Mouse (Mus musculus) hindbrain, postnatal 0 days (tissue): Measurements from ENCODE around the gene Serpinb1a. TPM values are rescaled to one million over a fixed set of nuclear protein-coding genes. Genes with fewer than 3 reads are reported as not detected.

Experiments used
- ATAC-seq: fragments of 200-750 bp; cut with Nextera tagmentation; 2 replicates; pipeline ENCODE4 v1.8.0; 2017; ENCODE audit warnings: mild to moderate bottlenecking, moderate TSS enrichment, moderate library complexity
- DNase-seq: peaks from one replicate; pipeline ENCODE4 v3.0.0-alpha.2; 2015; ENCODE audit warnings: low spot score
- H3K27ac ChIP-seq: fragments of 300-500 bp; sonication (generic); 2 replicates; pipeline ENCODE4 v1.5.1; 2014; ENCODE audit warnings: mild to moderate bottlenecking
- H3K27me3 ChIP-seq: fragments of 300-500 bp; sonication (generic); 2 replicates; pipeline ENCODE4 v1.6.1; 2014; ENCODE audit warnings: low read length, mixed read lengths; ENCODE audit not compliant: insufficient read depth
- H3K36me3 ChIP-seq: fragments of 300-500 bp; sonication (generic); 2 replicates; pipeline ENCODE4 v1.6.1; 2014; ENCODE audit warnings: low read length, mixed read lengths; ENCODE audit not compliant: insufficient read depth
- H3K4me1 ChIP-seq: fragments of 300-500 bp; sonication (generic); 2 replicates; pipeline ENCODE4 v1.6.1; 2014; ENCODE audit warnings: antibody characterized with exemption, low read length, mixed read lengths; ENCODE audit not compliant: insufficient read depth
- H3K4me2 ChIP-seq: fragments of 300-500 bp; sonication (generic); 2 replicates; pipeline ENCODE4 v1.6.1; 2014; ENCODE audit warnings: low read depth, mild to moderate bottlenecking, low read length, moderate library complexity, mixed read lengths
- H3K4me3 ChIP-seq: fragments of 300-500 bp; sonication (generic); 2 replicates; pipeline ENCODE4 v1.5.1; 2014; ENCODE audit warnings: low read length
- H3K9ac ChIP-seq: fragments of 300-500 bp; sonication (generic); replicated peaks from 2 replicates; pipeline ENCODE4 v1.6.1; 2014; ENCODE audit warnings: mild to moderate bottlenecking, low read length, moderate library complexity, mixed read lengths
- H3K9me3 ChIP-seq: fragments of 300-500 bp; sonication (generic); 2 replicates; pipeline ENCODE4 v1.6.1; 2016; ENCODE audit warnings: low read length, mixed read lengths
- CTCF ChIP-seq: IDR thresholded peaks from 2 replicates; pipeline ENCODE4 v1.5.1; 2016; ENCODE audit warnings: antibody characterized with exemption, control low read depth, low read depth
- WGBS: fragments of 180-500 bp; shearing (Covaris S2); extraction: QIAGEN DNeasy Blood & Tissue Kit; methylation state at CpG from one replicate; pipeline ENCODE4 v1.1.7; 2014; 5-methylcytosine and 5-hydroxymethylcytosine counted together
- polyA plus RNA-seq: library from polyadenylated mRNA; unstranded; fragments of >200 nt; fragmentation: Nextera tagmentation; extraction: Ambion mirVana; gene quantifications from 2 replicates; pipeline ENCODE4 v1.2.1, GENCODE M21; 2015
- total RNA-seq: library from RNA; depleted of rRNA; stranded (reverse); fragments of >200 nt; gene quantifications from 2 replicates; pipeline ENCODE4 v1.2.3, GENCODE M21; 2014

Gene Serpinb1a
- total and polyA plus RNA-seq, 2 experiments from 2014 or later: 0.94 to 4.4 TPM

DNA sequence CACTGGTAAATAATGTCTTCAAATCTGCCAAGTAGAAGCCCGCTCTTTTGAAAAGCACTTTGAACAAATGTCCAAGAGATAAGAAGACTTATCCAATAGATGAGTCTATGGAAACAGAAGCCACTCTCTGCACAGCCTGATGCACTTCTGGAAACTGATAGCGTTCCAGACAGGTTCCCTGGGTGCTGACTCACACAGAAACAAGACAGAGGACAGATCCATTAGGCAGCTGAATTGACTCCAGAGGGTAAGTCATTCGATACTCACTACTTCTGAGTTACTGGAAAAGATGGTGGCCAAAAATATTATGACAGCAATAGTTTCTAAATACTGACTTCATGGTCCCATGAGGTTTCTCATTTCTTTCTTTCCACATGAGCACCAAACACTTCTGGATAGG, 9.8 kb upstream of the Serpinb1a start:
- no peak for ATAC-seq
- H3K4me2 ChIP-seq: no peak overlapping the region
- no peak for TF ChIP-seq CTCF

DNA sequence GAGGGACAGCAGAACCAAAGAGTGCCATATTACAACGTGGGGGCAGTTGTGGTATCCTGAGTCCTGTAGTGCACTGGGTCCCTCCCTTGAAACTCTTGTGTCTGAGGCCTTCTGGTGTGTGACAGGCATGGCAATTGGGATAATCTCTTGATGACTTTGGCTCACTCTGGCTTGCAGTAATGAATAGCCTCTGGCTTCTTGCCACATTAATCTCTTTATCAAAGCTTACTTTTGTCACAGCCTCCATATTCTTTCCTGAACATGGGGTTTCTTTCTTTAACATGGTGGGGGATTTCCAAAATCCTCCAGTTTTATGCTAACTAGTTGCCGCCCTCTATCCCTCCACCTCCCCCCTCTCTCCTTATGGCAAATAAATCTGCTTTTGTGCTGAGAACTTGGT, 2.1 kb upstream of the Serpinb1a start:
- Histone ChIP-seq H3K4me2 (no peak overlapping the region), H3K9me3 (no peaks in the 10 kb centered on the region)
- WGBS: 38% methylated on average over 2 of the region's 2 CpGs

More for the DNA sequence above, 9.8 kb upstream of the Serpinb1a start:
- H3K9ac ChIP-seq: no peak overlapping the region
- H3K4me3 ChIP-seq: no peak overlapping the region
- H3K9me3 ChIP-seq: no peaks in the 10 kb centered on the region
- WGBS: 84% methylated on average over 3 of the region's 3 CpGs
- DNase-seq: no peak
- no peaks in the 10 kb centered on the region for H3K4me1 ChIP-seq
- no peak overlapping the region for H3K27ac ChIP-seq
- no peaks in the 10 kb centered on the region for H3K27me3 ChIP-seq
- H3K36me3 ChIP-seq: no peaks in the 10 kb centered on the region

DNA sequence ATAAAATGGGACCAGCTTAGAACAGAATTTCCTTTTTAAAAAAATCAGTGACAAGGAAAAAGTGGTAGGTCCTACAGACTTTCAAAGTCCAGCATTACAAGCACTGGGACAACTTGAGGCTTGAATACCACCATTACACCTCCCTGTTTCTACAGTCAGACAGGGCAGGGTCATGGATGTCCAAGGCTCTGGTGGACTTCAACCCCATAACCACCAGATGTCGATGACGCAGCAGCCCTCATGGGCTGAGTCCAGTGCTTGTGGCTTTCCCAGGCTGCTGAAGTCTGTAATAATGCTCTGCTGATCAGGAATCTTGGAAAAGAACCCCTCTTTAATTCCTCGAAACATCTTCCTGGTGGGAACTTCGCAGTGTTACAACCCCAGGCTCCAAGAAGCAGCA, 1.6 kb upstream of the Serpinb1a start:
- H3K36me3 ChIP-seq: no peaks in the 10 kb centered on the region
- H3K27me3 ChIP-seq: no peaks in the 10 kb centered on the region
- H3K27ac ChIP-seq: no peak overlapping the region
- no peak overlapping the region for H3K9ac ChIP-seq
- H3K4me3 ChIP-seq: no peak overlapping the region
- no peak for TF ChIP-seq CTCF
- H3K9me3 ChIP-seq: no peaks in the 10 kb centered on the region
- H3K4me2 ChIP-seq: no peak overlapping the region
- peak; percentile 24; the same call in 1 of the 2 replicates for ATAC-seq
- DNase-seq: no peak
- 75% methylated on average over 4 of the region's 4 CpGs for WGBS
- H3K4me1 ChIP-seq: no peaks in the 10 kb centered on the region

More for the DNA sequence above, 2.1 kb upstream of the Serpinb1a start:
- Histone ChIP-seq H3K36me3 (no peaks in the 10 kb centered on the region), H3K27me3 (no peaks in the 10 kb centered on the region), H3K9ac (no peak overlapping the region), H3K4me1 (no peaks in the 10 kb centered on the region), H3K4me3 (no peak overlapping the region), H3K27ac (no peak overlapping the region)
- TF ChIP-seq CTCF: no peak
- ATAC-seq: peak; percentile 81
- DNase-seq: peak; percentile 52

GRCm38 (mm10) chr13:32851967-32852366, 982 bp upstream of the Serpinb1a start:
- DNase-seq (peak; percentile 81), ATAC-seq (peak; percentile 83)
- Histone ChIP-seq H3K9ac (no peak overlapping the region), H3K4me3 (no peak overlapping the region), H3K27ac (no peak overlapping the region), H3K27me3 (no peaks in the 10 kb centered on the region), H3K36me3 (no peaks in the 10 kb centered on the region), H3K4me2 (no peak overlapping the region), H3K4me1 (no peaks in the 10 kb centered on the region), H3K9me3 (no peaks in the 10 kb centered on the region)
- WGBS: 10% methylated on average over 7 of the region's 7 CpGs
- peak; percentile 82 for TF ChIP-seq CTCF

- Histone ChIP-seq H3K4me2 (no peak overlapping the region), H3K9ac (no peak overlapping the region), H3K4me1 (no peaks in the 10 kb centered on the region), H3K36me3 (no peaks in the 10 kb centered on the region), H3K4me3 (no peak overlapping the region), H3K27me3 (no peaks in the 10 kb centered on the region), H3K27ac (no peak overlapping the region), H3K9me3 (no peaks in the 10 kb centered on the region)
- DNase-seq: no peak
- WGBS: 67% methylated on average over 1 of the region's 1 CpGs
- TF ChIP-seq CTCF: no peak
- ATAC-seq: no peak
Measured at GRCm38 (mm10) chr13:32850156-32850555, 829 bp downstream of the Serpinb1a start.

DNA sequence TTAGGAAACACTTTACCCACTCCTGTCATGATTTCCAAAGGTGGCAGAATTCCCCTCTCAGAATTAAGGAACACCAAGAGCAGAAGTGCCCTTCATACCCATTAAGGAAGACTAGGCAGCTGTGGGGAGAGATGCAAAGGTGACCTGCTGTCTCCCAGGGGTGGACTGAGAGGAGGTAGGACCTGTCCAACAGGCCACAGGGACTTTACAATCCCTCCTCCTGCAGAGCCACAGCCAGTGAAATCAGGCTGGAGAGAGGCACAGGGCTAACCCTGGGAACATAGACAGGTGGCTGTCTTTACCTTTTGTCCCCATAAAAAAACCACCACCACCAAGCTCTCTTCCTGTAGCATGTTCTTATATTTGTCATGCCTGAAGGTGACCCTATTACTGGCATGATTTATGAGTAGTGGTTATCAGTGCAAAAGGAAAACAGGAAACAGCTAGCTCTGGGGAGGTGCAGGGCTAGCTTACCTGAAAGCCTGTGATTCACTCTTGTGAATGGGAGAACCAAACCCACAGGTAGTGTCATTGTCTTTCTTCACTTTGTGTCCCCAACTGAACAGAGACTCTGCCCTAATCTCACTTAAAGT, 1.4 kb downstream of the Serpinb1a start:
- Histone ChIP-seq H3K36me3 (no peaks in the 10 kb centered on the region), H3K27ac (no peak overlapping the region), H3K9ac (no peak overlapping the region), H3K4me2 (no peak overlapping the region), H3K9me3 (no peaks in the 10 kb centered on the region), H3K4me3 (no peak overlapping the region), H3K4me1 (no peaks in the 10 kb centered on the region), H3K27me3 (no peaks in the 10 kb centered on the region)
- ATAC-seq (no peak), DNase-seq (no peak)
- no peak for TF ChIP-seq CTCF

DNA sequence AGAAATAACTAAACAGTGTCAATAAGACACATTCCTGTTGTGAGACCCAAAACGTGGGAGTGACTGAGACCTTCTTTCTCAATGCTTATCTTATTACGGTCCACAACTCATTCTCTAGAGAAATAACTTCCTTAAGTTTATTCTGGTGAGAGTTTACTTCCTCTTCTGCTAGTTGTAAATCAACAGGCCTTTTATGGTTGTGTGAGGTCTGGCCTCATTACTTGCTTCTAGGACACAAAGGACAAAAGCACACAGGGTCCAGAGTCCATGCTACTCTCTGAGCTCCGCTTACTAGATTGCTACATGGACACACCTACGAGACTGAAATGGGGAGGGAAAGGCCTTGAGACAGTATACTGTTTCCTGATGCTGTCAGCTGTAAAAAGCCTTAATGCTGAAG, 1.9 kb downstream of the Serpinb1a start:
- Histone ChIP-seq H3K36me3 (no peaks in the 10 kb centered on the region), H3K27me3 (no peaks in the 10 kb centered on the region), H3K4me1 (no peaks in the 10 kb centered on the region), H3K4me2 (no peak overlapping the region), H3K9ac (no peak overlapping the region), H3K4me3 (no peak overlapping the region), H3K27ac (no peak overlapping the region), H3K9me3 (no peaks in the 10 kb centered on the region)
- ATAC-seq (no peak), DNase-seq (no peak)
- no peak for TF ChIP-seq CTCF
- WGBS: 82% methylated on average over 4 of the region's 4 CpGs
